In genomic region chr2:118466601-118467000, GRCm38 (mm10) we compare ENCODE assay signal across 17 mouse cellular contexts. TPM values are rescaled to one million over a fixed set of nuclear protein-coding genes. Genes with fewer than 3 reads are reported as not detected.
DNase-seq lines count a peak whose midpoint lies in the region; ATAC-seq and TF ChIP-seq lines count a peak whose summit lies in the region.
"Had no signal": no experiment of that assay in that cellular context is flagged by ENCODE, and none has a peak within 500 bp of the region (broad histone marks: within the 10 kb centered on the region; RNA-seq: fewer than 3 reads in every experiment).

No protein-coding gene starts in this region.

- H3K36me3 ChIP-seq in liver, embryonic 14.5 days (replicated peaks; ENCODE audit: control insufficient read depth, insufficient read depth, low read depth), result peaks cover 12% of the 10 kb centered on the region
- peaks cover 34% of the 10 kb centered on the region for H3K36me3 ChIP-seq in liver, embryonic 11.5 days (ENCODE audit: control insufficient read depth, insufficient read depth, low read length)
- peaks cover 82% of the 10 kb centered on the region for H3K36me3 ChIP-seq in hindbrain, embryonic 12.5 days

- H3K4me1 ChIP-seq in liver, embryonic 14.5 days (replicated peaks; ENCODE audit: control insufficient read depth in 2 of 2, insufficient read depth in 2 of 2, low read length in 1 of 2), result no peaks in the 10 kb centered on the region
- H3K4me1 ChIP-seq in liver, embryonic 11.5 days (replicated peaks; ENCODE audit: control insufficient read depth, insufficient read depth, low read length), result no peaks in the 10 kb centered on the region
- 0 out of 2 replicates have a peak, but pooled peaks cover 3% of the 10 kb centered on the region for H3K4me1 ChIP-seq in hindbrain, embryonic 12.5 days
- H3K4me1 ChIP-seq: forebrain, embryonic 13.5 days had no signal

- no peak overlapping the region for H3K4me3 ChIP-seq in gastrocnemius, adult 2 months
- H3K4me3 ChIP-seq in liver, embryonic 14.5 days (ENCODE audit: insufficient read depth in 1 of 2, low read depth in 2 of 2, low read length in 2 of 2), result no peak overlapping the region
- no peak overlapping the region for H3K4me3 ChIP-seq in liver, embryonic 11.5 days (ENCODE audit: low read depth, low read length)
- no peak overlapping the region for H3K4me3 ChIP-seq in hindbrain, embryonic 12.5 days
- H3K4me3 ChIP-seq: embryonic facial prominence, embryonic 15.5 days; forebrain, embryonic 13.5 days; heart, embryonic 12.5 days; limb, embryonic 10.5 days had no signal

- peak overlapping the region; percentile 58 for H3K27ac ChIP-seq in gastrocnemius, adult 2 months
- H3K27ac ChIP-seq in liver, embryonic 14.5 days, result no peak overlapping the region
- no peak overlapping the region for H3K27ac ChIP-seq in liver, embryonic 11.5 days (ENCODE audit: low read depth, low read length)
- H3K27ac ChIP-seq in hindbrain, embryonic 12.5 days, result no peak overlapping the region
- H3K27ac ChIP-seq: embryonic facial prominence, embryonic 15.5 days; forebrain, embryonic 13.5 days; hindbrain, embryonic 14.5 days; limb, embryonic 10.5 days had no signal

- intact Hi-C loops in gastrocnemius, adult 2 months (cut with DNase I), result no loop called here

- no peak overlapping the region for H3K9ac ChIP-seq in liver, embryonic 14.5 days (replicated peaks)
- H3K9ac ChIP-seq in liver, embryonic 11.5 days (ENCODE audit: low read depth, low read length), result no peak overlapping the region
- H3K9ac ChIP-seq in hindbrain, embryonic 12.5 days, result no peak overlapping the region
- H3K9ac ChIP-seq: embryonic facial prominence, embryonic 15.5 days; forebrain, embryonic 13.5 days; heart, embryonic 12.5 days; hindbrain, embryonic 14.5 days had no signal

- no peak for DNase-seq in gastrocnemius, adult 2 months
- DNase-seq in gastrocnemius, postnatal 4 days (ENCODE audit: low spot score in 2 of 2), result no peak
- DNase-seq in liver, embryonic 14.5 days (ENCODE audit: low read depth in 3 of 3, low spot score in 3 of 3), result no peak
- DNase-seq in liver, embryonic 11.5 days (ENCODE audit: low spot score), result no peak
- DNase-seq in 416B (ENCODE audit: low read depth), result peak; percentile 36
- no peak for DNase-seq in brain, embryonic 14.5 days (ENCODE audit: low read depth)
- no peak for DNase-seq in kidney, adult 9 months
- DNase-seq: B cell, adult 2 months; cerebellum, adult 18-20 months; gastrocnemius, postnatal 10 days; layer of hippocampus, adult 9-11 months had no signal

- no peak for TF ChIP-seq EP300 in liver, embryonic 14.5 days (IDR thresholded peaks at IDR 0.05; ENCODE audit: low read depth)

- 34% methylated on average over 1 of the region's 1 CpGs for WGBS in liver, embryonic 14.5 days (ENCODE audit: insufficient replicate concordance)
- 57% methylated on average over 1 of the region's 1 CpGs for WGBS in liver, embryonic 11.5 days
- WGBS in hindbrain, embryonic 12.5 days, result 67% methylated on average over 1 of the region's 1 CpGs

- H3K9me3 ChIP-seq in liver, embryonic 14.5 days (ENCODE audit: control insufficient read depth, low read length), result no peaks in the 10 kb centered on the region
- no peaks in the 10 kb centered on the region for H3K9me3 ChIP-seq in liver, embryonic 11.5 days (ENCODE audit: control insufficient read depth, low read length)
- no peaks in the 10 kb centered on the region for H3K9me3 ChIP-seq in hindbrain, embryonic 12.5 days (replicated peaks)
- H3K9me3 ChIP-seq: embryonic facial prominence, embryonic 15.5 days; forebrain, embryonic 13.5 days; heart, embryonic 12.5 days; limb, embryonic 10.5 days had no signal

- H3K4me2 ChIP-seq in liver, embryonic 14.5 days (ENCODE audit: low read depth), result no peak overlapping the region
- H3K4me2 ChIP-seq in liver, embryonic 11.5 days, result no peak overlapping the region
- H3K4me2 ChIP-seq in hindbrain, embryonic 12.5 days (replicated peaks), result no peak overlapping the region
- H3K4me2 ChIP-seq: embryonic facial prominence, embryonic 15.5 days; forebrain, embryonic 13.5 days; heart, embryonic 12.5 days; hindbrain, embryonic 14.5 days had no signal

- no peak for ATAC-seq in liver, embryonic 14.5 days (ENCODE audit: insufficient read depth)
- ATAC-seq in liver, embryonic 11.5 days (replicated peaks; ENCODE audit: low FRiP score), result no peak
- no peak for ATAC-seq in hindbrain, embryonic 12.5 days (ENCODE audit: low FRiP score)
- ATAC-seq: forebrain, embryonic 13.5 days had no signal

- peak; percentile 14; the same call in 1 of the 2 replicates for TF ChIP-seq CTCF in gastrocnemius, adult 2 months (IDR thresholded peaks at IDR 0.05)
- TF ChIP-seq CTCF in liver, embryonic 14.5 days (IDR thresholded peaks at IDR 0.05; ENCODE audit: low read depth), result peak; percentile 23; the same call in 1 of the 2 replicates
- peak; percentile 11; the same call in 1 of the 2 replicates for TF ChIP-seq CTCF in brain, embryonic 14.5 days (IDR thresholded peaks at IDR 0.05; ENCODE audit: borderline replicate concordance, extremely low read depth, insufficient read depth, insufficient read length)

- no peak for TF ChIP-seq POLR2A in brain, embryonic 14.5 days (IDR thresholded peaks at IDR 0.05; ENCODE audit: borderline replicate concordance, extremely low read depth, insufficient read depth, insufficient read length, poor library complexity, severe bottlenecking)

- no peaks in the 10 kb centered on the region for H3K27me3 ChIP-seq in liver, embryonic 14.5 days (ENCODE audit: control insufficient read depth, insufficient read depth, low read length)
- H3K27me3 ChIP-seq in liver, embryonic 11.5 days (replicated peaks; ENCODE audit: control insufficient read depth, insufficient read depth, low read length), result no peaks in the 10 kb centered on the region
- no peaks in the 10 kb centered on the region for H3K27me3 ChIP-seq in hindbrain, embryonic 12.5 days
- H3K27me3 ChIP-seq: embryonic facial prominence, embryonic 15.5 days; forebrain, embryonic 13.5 days; heart, embryonic 12.5 days had no signal

RNA-seq across cellular contexts. Expression of gene Srp14, which starts 12.9 kb away (rescaled TPM):
- total RNA-seq in gastrocnemius, adult 2 months (2021), result 100 to 1,000 TPM; 120 to 133 TPM
- total RNA-seq in gastrocnemius, postnatal 4 days (2021), result 100 to 1,000 TPM; 144 to 148 TPM
- polyA plus RNA-seq in liver, embryonic 14.5 days (2012; rRNA removed), result 46.6 and 59.2 TPM in 2 replicates
- 93.7 and 102 TPM in 2 replicates for polyA plus RNA-seq in liver, embryonic 14.5 days (2014; fragmentation: Nextera tagmentation; extraction: Ambion mirVana)
- polyA plus RNA-seq in liver, embryonic 11.5 days (2014; fragmentation: Nextera tagmentation; extraction: Ambion mirVana), result 184 and 195 TPM in 2 replicates
- 195 and 222 TPM in 2 replicates for polyA plus RNA-seq in brain, embryonic 14.5 days (2012; rRNA removed)
- polyA plus RNA-seq in hindbrain, embryonic 12.5 days (2016; fragmentation: Nextera tagmentation; extraction: Ambion mirVana), result 261 and 288 TPM in 2 replicates
